Mouse (Mus musculus) thymus, adult 2 months (tissue): ENCODE measurements around the gene Hirip3.

Experiments used
- CTCF ChIP-seq: fragments of 200-500 bp; IDR thresholded peaks from 2 replicates; pipeline ENCODE4 v1.5.1; 2012; ENCODE audit warnings: mild to moderate bottlenecking, control low read depth, low read length, moderate library complexity, borderline replicate concordance; ENCODE audit not compliant: control insufficient read depth, poor library complexity, insufficient read depth; ENCODE audit errors: extremely low read depth
- POLR2A ChIP-seq: fragments of 200-500 bp; IDR thresholded peaks from 2 replicates; pipeline ENCODE4 v1.6.1; 2012; ENCODE audit warnings: mild to moderate bottlenecking, low read length, control low read depth, moderate library complexity; ENCODE audit not compliant: control insufficient read depth, poor library complexity, insufficient read depth; ENCODE audit errors: extremely low read depth

DNA sequence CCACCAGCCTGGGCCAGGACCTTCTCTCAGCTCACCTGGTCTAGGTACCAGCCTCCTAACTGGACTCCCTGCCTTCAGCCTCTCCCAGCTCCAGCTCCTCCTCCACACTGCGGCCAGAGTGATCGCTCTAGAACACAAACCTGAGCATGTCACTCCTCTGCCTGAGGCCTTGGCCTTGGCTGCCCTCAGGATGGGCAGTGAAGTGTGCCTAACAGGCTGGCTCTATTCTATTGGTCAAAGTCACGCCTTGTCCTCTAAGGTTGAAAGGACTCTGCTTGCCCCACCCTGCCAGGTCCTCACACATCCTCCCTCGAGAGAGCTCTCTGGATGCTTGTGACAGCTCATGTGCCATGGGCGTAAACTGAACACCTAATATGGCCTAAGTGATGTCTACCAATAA, 8.3 kb upstream of the Hirip3 start:
- no peak for TF ChIP-seq CTCF
- TF ChIP-seq POLR2A, result no peak
